Mouse (Mus musculus): ENCODE data around the gene Nxf1.

DNA sequence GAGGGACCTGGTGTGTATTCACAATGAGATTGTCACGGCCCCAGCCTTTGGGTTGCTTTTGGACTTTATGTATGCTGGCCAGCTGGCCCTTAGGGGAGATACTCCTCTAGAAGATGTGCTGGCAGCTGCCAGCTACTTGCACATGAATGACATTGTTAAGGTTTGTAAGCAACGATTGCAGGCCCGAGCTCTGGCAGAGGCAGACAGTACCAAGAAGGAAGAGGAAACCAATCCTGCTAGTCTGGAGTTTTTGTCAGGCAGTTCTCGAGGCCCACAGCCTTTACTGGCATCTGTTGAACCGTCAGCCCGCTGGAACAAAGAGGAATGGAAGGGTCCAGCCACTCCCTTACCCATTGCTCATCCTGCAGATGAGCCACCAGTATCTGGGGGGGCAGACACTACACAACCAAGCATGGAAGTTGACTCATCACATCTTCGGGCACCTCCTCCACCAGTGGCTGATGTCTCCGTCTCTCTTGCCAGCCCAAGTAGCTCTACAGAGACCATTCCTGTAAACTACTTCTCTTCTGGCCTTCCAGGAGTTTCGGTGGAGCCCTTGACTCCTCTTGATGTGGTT, 46.4 kb downstream of the Nxf1 start:
- no peak for TF ChIP-seq CTCF (IDR thresholded peaks at IDR 0.05; ENCODE audit: borderline replicate concordance, control insufficient read depth, extremely low read depth, insufficient read depth, low read length, poor library complexity)
- no peak for TF ChIP-seq POLR2A (IDR thresholded peaks at IDR 0.05; ENCODE audit: control insufficient read depth, extremely low read depth, insufficient read depth, low read length, poor library complexity)
